Mouse (Mus musculus): ENCODE data around the gene Pde4a.

DNA sequence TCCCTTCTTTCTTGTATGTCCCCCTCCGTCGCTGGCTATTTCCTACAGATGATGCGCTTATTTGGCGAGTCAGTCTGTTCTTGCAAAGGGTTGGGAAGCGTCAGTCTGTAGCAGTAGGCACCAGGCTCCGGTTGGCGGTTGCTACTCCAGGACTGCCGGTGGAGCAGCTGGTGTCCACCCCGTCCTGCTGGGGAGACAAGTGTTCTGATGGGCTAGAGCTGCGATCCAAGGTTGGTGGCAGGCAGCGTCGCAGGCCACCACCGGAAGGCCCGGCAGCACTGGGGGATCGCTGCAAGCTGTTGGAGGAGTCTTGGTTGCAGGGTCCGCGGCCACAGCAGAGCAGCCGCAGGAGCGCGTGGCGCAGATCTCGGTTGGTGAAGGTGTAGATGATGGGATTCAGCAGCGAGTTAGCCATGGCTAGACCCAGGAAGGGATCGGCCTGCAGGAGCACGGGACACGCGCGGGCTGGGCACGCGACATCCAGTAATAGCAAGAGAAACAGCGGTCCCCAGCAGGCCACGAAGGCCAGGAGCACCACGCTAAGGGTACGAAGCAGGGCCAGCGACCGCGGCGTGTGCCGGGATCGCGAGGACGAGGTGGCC, 78.4 kb downstream of the Pde4a start:
- TF ChIP-seq CTCF (IDR thresholded peaks at IDR 0.05; ENCODE audit: low read depth) = no peak
- no peak for TF ChIP-seq EP300 (optimal IDR thresholded peaks at IDR 0.05)
